Mouse (Mus musculus): ENCODE results near the gene Zdhhc5. TPM values are rescaled to one million over a fixed set of nuclear protein-coding genes. Genes with fewer than 3 reads are reported as not detected.
A peak's percentile ranks its signal among the peaks of the same experiment; 100 is the strongest.

Gene Zdhhc5
- polyA plus RNA-seq, 1 experiment = 14.6 TPM

- peaks cover 3% of the 10 kb centered on the region for H3K4me1 ChIP-seq (ENCODE audit: control insufficient read depth, insufficient read depth, low read length)
- 0 out of 2 replicates have a peak, but pooled peaks have one; percentile 30 for TF ChIP-seq CTCF (IDR thresholded peaks at IDR 0.05; ENCODE audit: control insufficient read depth, insufficient read depth, low read length)
- no peak for TF ChIP-seq POLR2A (IDR thresholded peaks at IDR 0.05; ENCODE audit: borderline replicate concordance, control insufficient read depth, low read depth, low read length)
- WGBS = 9% methylated on average over 12 of the region's 12 CpGs
- H3K27ac ChIP-seq (ENCODE audit: control insufficient read depth, insufficient read depth, low read depth, low read length, poor library complexity) = no peak overlapping the region
- no peak overlapping the region for H3K4me3 ChIP-seq (replicated peaks; ENCODE audit: control insufficient read depth, low read depth, low read length)
Observed at GRCm38 (mm10) chr2:84738271-84738911, 23.4 kb upstream of the Zdhhc5 start.

DNA sequence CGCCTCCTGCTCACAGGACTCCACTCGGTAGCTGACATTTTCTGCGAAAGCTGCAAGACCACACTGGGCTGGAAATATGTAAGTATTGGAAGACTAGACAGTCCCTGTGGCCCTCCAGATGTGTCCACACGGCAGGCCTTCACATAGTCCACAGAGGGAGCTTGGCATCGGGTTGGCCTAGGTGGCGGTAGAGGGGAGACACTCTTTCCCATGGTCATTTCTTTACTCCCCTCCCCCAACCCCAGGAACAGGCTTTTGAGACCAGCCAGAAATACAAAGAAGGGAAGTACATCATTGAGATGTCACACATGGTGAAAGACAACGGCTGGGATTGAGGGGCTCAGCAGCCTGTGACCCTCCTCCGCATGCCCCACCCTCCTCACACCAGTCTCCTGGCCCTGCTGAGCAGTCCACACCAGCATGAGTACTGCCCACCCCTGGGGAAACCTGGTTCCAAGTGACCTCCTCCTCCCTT lies 22.5 kb upstream of the Zdhhc5 start:
- H3K27ac ChIP-seq (ENCODE audit: control insufficient read depth, insufficient read depth, low read depth, low read length, poor library complexity) = no peak overlapping the region; the same call in 1 of the 2 replicates
- 0 out of 2 replicates have a peak, but pooled peaks have one; percentile 9 for TF ChIP-seq CTCF (IDR thresholded peaks at IDR 0.05; ENCODE audit: control insufficient read depth, insufficient read depth, low read length)
- no peak for TF ChIP-seq POLR2A (IDR thresholded peaks at IDR 0.05; ENCODE audit: borderline replicate concordance, control insufficient read depth, low read depth, low read length)
- peaks cover 2% of the 10 kb centered on the region; the same call in 1 of the 2 replicates for H3K4me1 ChIP-seq (ENCODE audit: control insufficient read depth, insufficient read depth, low read length)
- 19% methylated on average over 8 of the region's 8 CpGs for WGBS
- peak overlapping the region; percentile 36 for H3K4me3 ChIP-seq (replicated peaks; ENCODE audit: control insufficient read depth, low read depth, low read length)

GRCm38 (mm10) chr2:84736312-84737161 lies 21.6 kb upstream of the Zdhhc5 start:
- Histone ChIP-seq H3K27ac (ENCODE audit: control insufficient read depth, insufficient read depth, low read depth, low read length, poor library complexity) (peak overlapping the region; percentile 75), H3K4me3 (replicated peaks; ENCODE audit: control insufficient read depth, low read depth, low read length) (peak overlapping the region; percentile 57), H3K4me1 (ENCODE audit: control insufficient read depth, insufficient read depth, low read length) (peaks cover 2% of the 10 kb centered on the region; the same call in 1 of the 2 replicates)
- WGBS = 16% methylated on average over 27 of the region's 27 CpGs
- TF ChIP-seq POLR2A (IDR thresholded peaks at IDR 0.05; ENCODE audit: borderline replicate concordance, control insufficient read depth, low read depth, low read length) (no peak), CTCF (IDR thresholded peaks at IDR 0.05; ENCODE audit: control insufficient read depth, insufficient read depth, low read length) (no peak)

- Histone ChIP-seq H3K4me3 (replicated peaks; ENCODE audit: control insufficient read depth, low read depth, low read length) (peak overlapping the region; percentile 82), H3K27ac (ENCODE audit: control insufficient read depth, insufficient read depth, low read depth, low read length, poor library complexity) (peak overlapping the region; percentile 88)
Observed at GRCm38 (mm10) chr2:84735346-84735920, 20.5 kb upstream of the Zdhhc5 start.

GRCm38 (mm10) chr2:84734919-84735318 lies 19.9 kb upstream of the Zdhhc5 start:
- no peak for TF ChIP-seq POLR2A (IDR thresholded peaks at IDR 0.05; ENCODE audit: borderline replicate concordance, control insufficient read depth, low read depth, low read length)
- H3K4me3 ChIP-seq (replicated peaks; ENCODE audit: control insufficient read depth, low read depth, low read length) = peak overlapping the region; percentile 82
- peaks cover 2% of the 10 kb centered on the region; the same call in 1 of the 2 replicates for H3K4me1 ChIP-seq (ENCODE audit: control insufficient read depth, insufficient read depth, low read length)
- H3K27ac ChIP-seq (ENCODE audit: control insufficient read depth, insufficient read depth, low read depth, low read length, poor library complexity) = peak overlapping the region; percentile 88
- 18% methylated on average over 2 of the region's 2 CpGs for WGBS

More at GRCm38 (mm10) chr2:84735346-84735920, 20.5 kb upstream of the Zdhhc5 start:
- TF ChIP-seq POLR2A (IDR thresholded peaks at IDR 0.05; ENCODE audit: borderline replicate concordance, control insufficient read depth, low read depth, low read length) (peak; percentile 77), CTCF (IDR thresholded peaks at IDR 0.05; ENCODE audit: control insufficient read depth, insufficient read depth, low read length) (no peak)
- H3K4me1 ChIP-seq (ENCODE audit: control insufficient read depth, insufficient read depth, low read length) = peaks cover 2% of the 10 kb centered on the region; the same call in 1 of the 2 replicates
- 14% methylated on average over 7 of the region's 7 CpGs for WGBS

- 4% methylated on average over 11 of the region's 11 CpGs for WGBS
- peaks cover 2% of the 10 kb centered on the region; the same call in 1 of the 2 replicates for H3K4me1 ChIP-seq (ENCODE audit: control insufficient read depth, insufficient read depth, low read length)
- H3K4me3 ChIP-seq (replicated peaks; ENCODE audit: control insufficient read depth, low read depth, low read length) = peak overlapping the region; percentile 82
- TF ChIP-seq POLR2A (IDR thresholded peaks at IDR 0.05; ENCODE audit: borderline replicate concordance, control insufficient read depth, low read depth, low read length) (no peak), CTCF (IDR thresholded peaks at IDR 0.05; ENCODE audit: control insufficient read depth, insufficient read depth, low read length) (no peak)
- H3K27ac ChIP-seq (ENCODE audit: control insufficient read depth, insufficient read depth, low read depth, low read length, poor library complexity) = peak overlapping the region; percentile 72
Observed at GRCm38 (mm10) chr2:84734351-84734864, 19.4 kb upstream of the Zdhhc5 start.

- H3K27ac ChIP-seq (ENCODE audit: control insufficient read depth, insufficient read depth, low read depth, low read length, poor library complexity) = peak within 1 kb of the TSS; percentile 88
- peaks cover 2% of the 10 kb centered on the region; the same call in 1 of the 2 replicates for H3K4me1 ChIP-seq (ENCODE audit: control insufficient read depth, insufficient read depth, low read length)
- WGBS = 4% methylated on average over 8 of the region's 8 CpGs
- peak within 1 kb of the TSS; percentile 82 for H3K4me3 ChIP-seq (replicated peaks; ENCODE audit: control insufficient read depth, low read depth, low read length)
- TF ChIP-seq CTCF (IDR thresholded peaks at IDR 0.05; ENCODE audit: control insufficient read depth, insufficient read depth, low read length) (0 out of 2 replicates have a peak, but pooled peaks have one; percentile 10), POLR2A (IDR thresholded peaks at IDR 0.05; ENCODE audit: borderline replicate concordance, control insufficient read depth, low read depth, low read length) (peak; percentile 59; the same call in 1 of the 2 replicates)
Observed at GRCm38 (mm10) chr2:84733579-84734300, 18.8 kb upstream of the Zdhhc5 start, which contains the start of gene Ypel4. Gene Ypel4 (plus strand): TSS chr2:84734058.
